Mouse (Mus musculus) G1E (cell line): ENCODE measurements around the gene Mfsd5. TPM values are rescaled to one million over a fixed set of nuclear protein-coding genes. Genes with fewer than 3 reads are reported as not detected.

ENCODE experiments used
- ATAC-seq: 2 replicates; pipeline ENCODE4 v1.8.0; 2016; ENCODE audit warnings: mild to moderate bottlenecking; ENCODE audit not compliant: insufficient number of reproducible peaks, poor library complexity, low FRiP score, severe bottlenecking; ENCODE audit errors: extremely low read depth
- DNase-seq: peaks from one replicate; pipeline ENCODE4 v3.0.0; 2012; ENCODE audit warnings: low spot score
- H3K27me3 ChIP-seq: 2 replicates; pipeline ENCODE4 v1.6.1; 2012; ENCODE audit warnings: mild to moderate bottlenecking, low read length, inconsistent platforms; ENCODE audit not compliant: insufficient read depth
- H3K36me3 ChIP-seq: replicated peaks from 2 replicates; pipeline ENCODE3; 2012; ENCODE audit warnings: mild to moderate bottlenecking, inconsistent platforms
- H3K4me1 ChIP-seq: 2 replicates; pipeline ENCODE4 v1.6.1; 2012; ENCODE audit warnings: low read depth, low read length, inconsistent platforms, mixed read lengths; ENCODE audit not compliant: insufficient read depth
- H3K4me3 ChIP-seq: 2 replicates; pipeline ENCODE4 v1.5.1; 2012; ENCODE audit warnings: low read depth, mild to moderate bottlenecking, inconsistent platforms, low read length, moderate library complexity, mixed read lengths
- H3K9me3 ChIP-seq: replicated peaks from 2 replicates; pipeline ENCODE4 v1.6.1; 2012; ENCODE audit warnings: inconsistent platforms
- CTCF ChIP-seq: IDR thresholded peaks from 2 replicates; pipeline ENCODE4 v1.5.1; 2012; ENCODE audit warnings: low read depth, low read length, inconsistent platforms, mixed read lengths
- GATA1 ChIP-seq: IDR thresholded peaks from 2 replicates; pipeline ENCODE4 v1.6.1; 2012; ENCODE audit warnings: borderline replicate concordance, low read length, inconsistent platforms, mixed read lengths
- GATA2 ChIP-seq: IDR thresholded peaks from 2 replicates; pipeline ENCODE4 v1.6.1; 2012; ENCODE audit warnings: low read depth, low read length, inconsistent platforms, borderline replicate concordance
- POLR2AphosphoS5 ChIP-seq: IDR thresholded peaks from 2 replicates; pipeline ENCODE4 v1.6.1; 2012; ENCODE audit warnings: low read depth, low read length, inconsistent platforms; ENCODE audit not compliant: insufficient replicate concordance
- TAL1 ChIP-seq: conservative IDR thresholded peaks from 2 replicates; pipeline ENCODE4 v1.6.1; 2012; ENCODE audit warnings: low read depth, low read length, inconsistent platforms, mixed read lengths
- polyA plus RNA-seq: library from polyadenylated mRNA; stranded (reverse); fragments of >175 nt; gene quantifications from 2 replicates; pipeline ENCODE4 v1.2.3, GENCODE M21; 2012
- total RNA-seq, 2 experiments: library from RNA; stranded (forward) in 1 of 2; stranded (reverse) in 1 of 2; fragments of 200-1000 nt in 1 of 2; fragments of >200 nt in 1 of 2; fragmentation: Nextera tagmentation in 1 of 2; gene quantifications; 2 replicates each; pipeline ENCODE4 v1.2.3; 2014 to 2017

Gene Mfsd5
- total RNA-seq (2014; fragmentation: Nextera tagmentation) (24.5 and 25.8 TPM in 2 replicates), total RNA-seq (2017) (31.1 and 37.2 TPM in 2 replicates), polyA plus RNA-seq (66.2 and 75.3 TPM in 2 replicates)

DNA sequence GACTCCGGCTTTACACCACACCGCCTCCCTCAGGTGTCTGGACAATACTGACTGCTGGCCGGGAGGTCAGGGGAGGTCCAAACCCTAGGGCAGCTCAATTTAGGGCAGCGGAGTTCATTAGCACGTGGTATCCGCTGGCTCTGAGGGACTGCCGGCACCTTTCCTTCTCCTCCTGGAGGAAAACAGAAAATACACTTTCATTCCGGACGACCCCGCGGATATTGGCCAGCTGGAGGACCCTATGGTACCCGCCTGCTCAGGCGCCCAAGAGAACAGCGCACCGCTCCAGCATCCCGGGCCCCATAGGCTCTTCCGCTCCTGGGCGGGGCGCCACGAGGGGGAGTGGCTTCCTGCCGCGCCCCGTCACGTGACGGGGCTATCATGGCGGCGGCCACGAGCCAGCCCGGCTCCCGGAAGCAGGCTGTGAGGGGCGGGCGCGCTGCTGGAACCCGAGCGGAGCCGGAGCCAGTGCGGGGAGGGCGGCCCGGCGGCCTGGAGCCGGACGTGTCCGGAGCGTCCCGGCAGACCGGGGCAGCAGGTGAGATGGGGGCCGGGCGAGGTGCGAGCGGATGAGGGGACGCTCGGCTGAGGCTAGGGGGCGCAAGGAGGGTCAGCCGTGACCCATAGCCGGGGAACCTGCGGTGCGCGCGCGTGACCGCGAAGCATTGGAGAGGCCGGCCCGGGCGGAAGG is at the start of gene Mfsd5:
Gene Mfsd5, plus strand, starts transcription at position 363 of the 691 bp plus-strand sequence.
- 0 out of 2 replicates have a peak, but pooled peaks cover 9% of the 10 kb centered on the region for H3K27me3 ChIP-seq
- H3K36me3 ChIP-seq = peaks cover 29% of the 10 kb centered on the region
- TF ChIP-seq POLR2AphosphoS5 = no peak
- no peak for TF ChIP-seq GATA1
- TF ChIP-seq CTCF = no peak
- no peak for TF ChIP-seq TAL1
- TF ChIP-seq GATA2 = no peak
- peak; percentile 94 for DNase-seq
- H3K9me3 ChIP-seq = no peaks in the 10 kb centered on the region
- peak within 1 kb of the TSS; percentile 95 for H3K4me3 ChIP-seq
- H3K4me1 ChIP-seq = peaks cover 50% of the 10 kb centered on the region
- ATAC-seq = peak; percentile 54

GRCm38 (mm10) chr15:102230408-102231321 is 48.6 kb upstream of the Mfsd5 start:
- DNase-seq (no peak), ATAC-seq (peak; percentile 45)
- Histone ChIP-seq H3K9me3 (0 out of 2 replicates have a peak, but pooled peaks cover 3% of the 10 kb centered on the region), H3K4me1 (peaks cover 92% of the 10 kb centered on the region), H3K4me3 (peak overlapping the region; percentile 69), H3K27me3 (no peaks in the 10 kb centered on the region; the same call in 1 of the 2 replicates), H3K36me3 (peaks cover 13% of the 10 kb centered on the region)
- TF ChIP-seq TAL1 (no peak), CTCF (no peak), GATA2 (no peak)

DNA sequence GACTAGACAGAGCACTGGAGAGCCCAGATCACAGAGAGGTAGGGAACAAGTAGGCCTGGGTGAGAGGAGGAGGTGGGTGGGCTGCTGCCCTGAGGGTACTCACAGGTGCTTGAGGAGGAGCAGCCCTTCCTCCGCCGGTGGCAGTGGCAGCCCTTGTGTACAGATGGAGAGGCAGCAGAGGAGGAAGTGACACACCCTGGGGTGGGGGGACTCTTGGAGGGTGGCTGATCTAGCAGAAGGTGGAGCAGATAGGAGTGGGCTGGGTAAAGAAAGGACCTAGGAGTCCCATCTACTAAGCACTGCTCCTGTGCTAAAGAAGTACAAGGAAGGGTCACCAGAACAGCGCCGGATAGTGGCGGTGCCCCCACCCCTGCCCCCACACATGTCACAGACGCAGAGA is 47.5 kb upstream of the Mfsd5 start, which contains the start of gene Itgb7:
Gene Itgb7, minus strand, starts transcription at position 197 of the 400 bp plus-strand sequence.
- Histone ChIP-seq H3K27me3 (peaks cover 6% of the 10 kb centered on the region; the same call in 1 of the 2 replicates), H3K4me3 (peak within 1 kb of the TSS; percentile 69), H3K36me3 (peaks cover 6% of the 10 kb centered on the region), H3K4me1 (peaks cover 90% of the 10 kb centered on the region), H3K9me3 (no peaks in the 10 kb centered on the region)
- DNase-seq = peak; percentile 84
- TF ChIP-seq GATA1 (no peak), CTCF (no peak), TAL1 (no peak; the same call in 1 of the 2 replicates), GATA2 (no peak), POLR2AphosphoS5 (no peak)
- peak; percentile 91 for ATAC-seq

GRCm38 (mm10) chr15:102232764-102233163 is 46.5 kb upstream of the Mfsd5 start:
- DNase-seq (no peak), ATAC-seq (no peak)
- peaks cover 6% of the 10 kb centered on the region; the same call in 1 of the 2 replicates for H3K27me3 ChIP-seq
- H3K36me3 ChIP-seq = peaks cover 3% of the 10 kb centered on the region
- H3K9me3 ChIP-seq = no peaks in the 10 kb centered on the region
- TF ChIP-seq GATA1 = no peak
- TF ChIP-seq GATA2 = no peak
- no peak for TF ChIP-seq CTCF
- no peak for TF ChIP-seq POLR2AphosphoS5
- TF ChIP-seq TAL1 = no peak
- no peak overlapping the region for H3K4me3 ChIP-seq
- peaks cover 80% of the 10 kb centered on the region for H3K4me1 ChIP-seq

GRCm38 (mm10) chr15:102233896-102234295 is 45.4 kb upstream of the Mfsd5 start:
- peaks cover 70% of the 10 kb centered on the region for H3K4me1 ChIP-seq
- peaks cover 11% of the 10 kb centered on the region for H3K27me3 ChIP-seq
- ATAC-seq = no peak
- no peak overlapping the region; the same call in 1 of the 2 replicates for H3K4me3 ChIP-seq
- TF ChIP-seq CTCF (no peak), GATA2 (no peak), TAL1 (no peak), GATA1 (no peak), POLR2AphosphoS5 (no peak)
- no peaks in the 10 kb centered on the region for H3K9me3 ChIP-seq
- DNase-seq = no peak
- peaks cover 1% of the 10 kb centered on the region for H3K36me3 ChIP-seq
